Mouse (Mus musculus) lung, embryonic 15.5 days (tissue): Measurements from ENCODE around the gene Tmem143. TPM values are rescaled to one million over a fixed set of nuclear protein-coding genes. Genes with fewer than 3 reads are reported as not detected.
"Not testable (repeated sequence)": the region's sequence is repeated elsewhere in the genome, so short reads cannot be mapped to it uniquely, and the experiment has no call there.

Experiments used
- ATAC-seq: fragments of 200-750 bp; cut with Nextera tagmentation; 2 replicates; pipeline ENCODE4 v1.8.0; 2017; ENCODE audit warnings: moderate number of reproducible peaks, borderline replicate concordance; ENCODE audit not compliant: low FRiP score, low TSS enrichment; ENCODE audit errors: extremely low read depth
- H3K27ac ChIP-seq: fragments of 300-500 bp; sonication (generic); 2 replicates; pipeline ENCODE4 v1.5.1; 2015; ENCODE audit warnings: moderate library complexity, mild to moderate bottlenecking, inconsistent platforms
- H3K27me3 ChIP-seq: fragments of 300-500 bp; sonication (generic); 2 replicates; pipeline ENCODE4 v1.6.1; 2015; ENCODE audit warnings: inconsistent platforms
- H3K36me3 ChIP-seq: fragments of 300-500 bp; sonication (generic); 2 replicates; pipeline ENCODE4 v1.6.1; 2015; ENCODE audit warnings: inconsistent platforms
- H3K4me1 ChIP-seq: fragments of 300-500 bp; sonication (generic); 2 replicates; pipeline ENCODE4 v1.6.1; 2015; ENCODE audit warnings: inconsistent platforms
- H3K4me2 ChIP-seq: fragments of 300-500 bp; sonication (generic); 2 replicates; pipeline ENCODE4 v1.6.1; 2015; ENCODE audit warnings: inconsistent platforms, mild to moderate bottlenecking, moderate library complexity
- H3K4me3 ChIP-seq: fragments of 300-500 bp; sonication (generic); 2 replicates; pipeline ENCODE4 v1.5.1; 2015; ENCODE audit warnings: mild to moderate bottlenecking, inconsistent platforms
- H3K9ac ChIP-seq: fragments of 300-500 bp; sonication (generic); 2 replicates; pipeline ENCODE4 v1.6.1; 2015; ENCODE audit warnings: inconsistent platforms
- H3K9me3 ChIP-seq: fragments of 300-500 bp; sonication (generic); 2 replicates; pipeline ENCODE4 v1.6.1; 2016; ENCODE audit warnings: inconsistent platforms
- WGBS: fragments of 180-500 bp; shearing (Covaris S2); methylation state at CpG from one replicate; pipeline ENCODE4 v1.1.7; 2015; 5-methylcytosine and 5-hydroxymethylcytosine counted together
- polyA plus RNA-seq: library from polyadenylated mRNA; unstranded; fragments of >200 nt; fragmentation: Nextera tagmentation; extraction: Ambion mirVana; gene quantifications from 2 replicates; pipeline ENCODE4 v1.2.1, GENCODE M21; 2015

Tmem143 gene
- polyA plus RNA-seq, 1 experiment from 2014 or later: 5.5 TPM

GRCm38 (mm10) chr7:45928626-45929295 lies 32.0 kb downstream of the Tmem143 start:
- Histone ChIP-seq H3K27ac (no peak overlapping the region), H3K9me3 (no peaks in the 10 kb centered on the region), H3K4me1 (peaks cover 9% of the 10 kb centered on the region), H3K4me2 (no peak overlapping the region), H3K9ac (no peak overlapping the region), H3K4me3 (no peak overlapping the region), H3K36me3 (no peaks in the 10 kb centered on the region), H3K27me3 (peaks cover 12% of the 10 kb centered on the region; the same call in 1 of the 2 replicates)
- 16% methylated on average over 19 of the region's 23 CpGs for WGBS
- no peak for ATAC-seq

GRCm38 (mm10) chr7:45929688-45930087 lies 32.9 kb downstream of the Tmem143 start:
- ATAC-seq: no peak
- Histone ChIP-seq H3K4me2 (no peak overlapping the region), H3K27me3 (peaks cover 12% of the 10 kb centered on the region; the same call in 1 of the 2 replicates), H3K9me3 (no peaks in the 10 kb centered on the region), H3K4me1 (no peaks in the 10 kb centered on the region), H3K27ac (no peak overlapping the region), H3K4me3 (no peak overlapping the region), H3K36me3 (no peaks in the 10 kb centered on the region), H3K9ac (no peak overlapping the region)
- WGBS: 91% methylated on average over 1 of the region's 1 CpGs

- not testable (repeated sequence) for H3K9ac ChIP-seq, H3K27ac ChIP-seq, H3K9me3 ChIP-seq, H3K4me1 ChIP-seq, H3K36me3 ChIP-seq, ATAC-seq, H3K4me3 ChIP-seq, H3K4me2 ChIP-seq, H3K27me3 ChIP-seq
- WGBS: 74% methylated on average over 12 of the region's 12 CpGs
These were observed 37.0 kb downstream of the Tmem143 start for GRCm38 (mm10) chr7:45933766-45934165.

DNA sequence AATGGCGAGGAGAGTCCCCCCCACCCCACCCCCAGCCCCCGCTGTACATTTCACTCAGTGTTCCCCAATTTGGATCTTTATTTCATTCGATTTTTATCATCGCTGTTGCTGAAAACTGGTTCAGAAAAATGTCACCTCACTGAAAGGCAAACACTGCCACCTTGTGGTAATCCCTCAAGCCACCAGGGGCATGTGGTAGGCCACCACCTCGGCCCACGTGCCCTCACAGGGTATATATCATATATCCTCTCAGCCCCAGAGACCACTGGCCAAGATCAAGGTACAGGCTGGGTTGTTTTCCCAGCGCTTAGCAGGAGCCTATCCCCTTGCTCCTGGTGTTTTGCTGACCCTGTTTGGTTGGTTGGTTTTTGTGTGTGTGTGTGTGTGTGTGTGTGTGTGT lies 38.4 kb downstream of the Tmem143 start:
- H3K4me3 ChIP-seq: no peak overlapping the region
- no peak overlapping the region for H3K9ac ChIP-seq
- H3K9me3 ChIP-seq: no peaks in the 10 kb centered on the region
- no peak overlapping the region for H3K4me2 ChIP-seq
- H3K4me1 ChIP-seq: no peaks in the 10 kb centered on the region
- no peak for ATAC-seq
- WGBS: 18% methylated on average over 7 of the region's 7 CpGs
- H3K27me3 ChIP-seq: no peaks in the 10 kb centered on the region
- H3K36me3 ChIP-seq: no peaks in the 10 kb centered on the region
- H3K27ac ChIP-seq: no peak overlapping the region

DNA sequence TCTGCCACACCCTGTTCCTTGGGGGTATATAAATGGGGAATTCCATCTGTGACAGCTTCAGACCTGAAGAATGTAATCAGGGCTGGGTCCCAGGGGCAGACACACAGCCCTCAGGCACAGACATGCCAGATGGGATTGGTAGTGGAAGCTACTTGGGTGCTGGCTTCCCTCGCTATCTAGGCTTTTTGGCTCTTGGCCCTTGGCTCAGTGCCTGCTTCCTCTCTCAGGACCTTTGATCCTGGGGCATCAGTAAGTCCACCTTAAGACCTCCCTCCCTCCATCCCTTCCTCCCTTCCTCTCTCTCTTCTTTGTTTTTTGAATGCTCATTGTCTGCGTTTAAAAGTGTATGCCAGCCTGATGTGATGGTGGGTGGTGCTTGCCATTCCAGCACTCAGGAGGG lies 43.1 kb downstream of the Tmem143 start:
- ATAC-seq: no peak
- Histone ChIP-seq H3K27me3 (no peaks in the 10 kb centered on the region), H3K9me3 (no peaks in the 10 kb centered on the region), H3K36me3 (no peaks in the 10 kb centered on the region), H3K27ac (no peak overlapping the region), H3K4me1 (no peaks in the 10 kb centered on the region), H3K4me2 (no peak overlapping the region), H3K9ac (no peak overlapping the region), H3K4me3 (no peak overlapping the region)
- 32% methylated on average over 2 of the region's 2 CpGs for WGBS

- WGBS: 77% methylated on average over 9 of the region's 9 CpGs
- Histone ChIP-seq H3K27me3 (no peaks in the 10 kb centered on the region), H3K4me3 (no peak overlapping the region), H3K9me3 (no peaks in the 10 kb centered on the region), H3K4me1 (no peaks in the 10 kb centered on the region), H3K9ac (no peak overlapping the region), H3K36me3 (no peaks in the 10 kb centered on the region), H3K27ac (no peak overlapping the region), H3K4me2 (no peak overlapping the region)
- no peak for ATAC-seq
These were observed 45.2 kb downstream of the Tmem143 start for GRCm38 (mm10) chr7:45941986-45942385.

GRCm38 (mm10) chr7:45943280-45943679 lies 46.5 kb downstream of the Tmem143 start:
- H3K9me3 ChIP-seq, H3K4me3 ChIP-seq, H3K27ac ChIP-seq, H3K27me3 ChIP-seq, ATAC-seq, H3K4me2 ChIP-seq, H3K9ac ChIP-seq, H3K4me1 ChIP-seq, H3K36me3 ChIP-seq: not testable (repeated sequence)
- 65% methylated on average over 1 of the region's 1 CpGs for WGBS

- Histone ChIP-seq H3K9ac (no peak overlapping the region), H3K27ac (no peak overlapping the region), H3K4me2 (no peak overlapping the region), H3K4me1 (no peaks in the 10 kb centered on the region), H3K36me3 (no peaks in the 10 kb centered on the region), H3K27me3 (no peaks in the 10 kb centered on the region), H3K4me3 (no peak overlapping the region), H3K9me3 (no peaks in the 10 kb centered on the region)
- no peak for ATAC-seq
- 61% methylated on average over 4 of the region's 4 CpGs for WGBS
These were observed 52.3 kb downstream of the Tmem143 start for GRCm38 (mm10) chr7:45949061-45949460.

GRCm38 (mm10) chr7:45956611-45957010 lies 59.9 kb downstream of the Tmem143 start:
- no peak overlapping the region for H3K27ac ChIP-seq
- H3K4me2 ChIP-seq: no peak overlapping the region
- H3K27me3 ChIP-seq: no peaks in the 10 kb centered on the region
- no peaks in the 10 kb centered on the region for H3K4me1 ChIP-seq
- H3K36me3 ChIP-seq: no peaks in the 10 kb centered on the region
- WGBS: 59% methylated on average over 4 of the region's 4 CpGs
- no peak for ATAC-seq
- no peak overlapping the region for H3K9ac ChIP-seq
- no peak overlapping the region for H3K4me3 ChIP-seq
- H3K9me3 ChIP-seq: no peaks in the 10 kb centered on the region

Other genes starting within 250 kb of the Tmem143 start
- gene Fut2, start 230.5 kb upstream of the Tmem143 start, polyA plus RNA-seq: 0.57 and 0.69 TPM in 2 replicates
- gene Ntn5, start 212.9 kb upstream of the Tmem143 start, polyA plus RNA-seq: 0.52 and 0.69 TPM in 2 replicates
- 0.21 and 0.42 TPM in 2 replicates for gene Sec1, start 202.5 kb upstream of the Tmem143 start, polyA plus RNA-seq
- 2.4 and 4.6 TPM in 2 replicates for gene Car11, start 197.1 kb upstream of the Tmem143 start, polyA plus RNA-seq
- gene Dbp, start 191.9 kb upstream of the Tmem143 start, polyA plus RNA-seq: 2.7 and 3.1 TPM in 2 replicates
- 1,016 and 1,098 TPM in 2 replicates for gene Rpl18, start 181.5 kb upstream of the Tmem143 start, polyA plus RNA-seq
- 26.4 and 26.5 TPM in 2 replicates for gene Sphk2, start 178.9 kb upstream of the Tmem143 start, polyA plus RNA-seq
- gene Fam83e, start 175.7 kb upstream of the Tmem143 start, polyA plus RNA-seq: 1.4 and 1.5 TPM in 2 replicates
- gene Spaca4, start 171.1 kb upstream of the Tmem143 start, polyA plus RNA-seq: not detected in 2 replicates
- gene Lmtk3, start 113.2 kb upstream of the Tmem143 start, polyA plus RNA-seq: 1.1 and 1.4 TPM in 2 replicates
- gene Sult2b1, start 112.3 kb upstream of the Tmem143 start, polyA plus RNA-seq: 6.1 and 7.8 TPM in 2 replicates
- gene Cyth2, start 82.4 kb upstream of the Tmem143 start, polyA plus RNA-seq: 115 and 122 TPM in 2 replicates
- gene Kcnj14, start 72.2 kb upstream of the Tmem143 start, polyA plus RNA-seq: 0.79 and 0.84 TPM in 2 replicates
- 67.8 and 73.6 TPM in 2 replicates for gene Grwd1, start 66.0 kb upstream of the Tmem143 start, polyA plus RNA-seq
- 64.7 and 67.4 TPM in 2 replicates for gene Kdelr1, start 24.2 kb upstream of the Tmem143 start, polyA plus RNA-seq
- gene Grin2d, start 18.6 kb upstream of the Tmem143 start, polyA plus RNA-seq: 0.50 and 0.57 TPM in 2 replicates
- 1.1 and 1.2 TPM in 2 replicates for gene Syngr4, start 227 bp upstream of the Tmem143 start, polyA plus RNA-seq
- 170 and 177 TPM in 2 replicates for gene Emp3, start 24.5 kb downstream of the Tmem143 start, polyA plus RNA-seq
- 6.1 and 6.4 TPM in 2 replicates for gene Ccdc114, start 27.1 kb downstream of the Tmem143 start, polyA plus RNA-seq
- gene Abcc6, start 133.4 kb downstream of the Tmem143 start, polyA plus RNA-seq: 0.62 and 0.65 TPM in 2 replicates
- gene Nomo1, start 136.8 kb downstream of the Tmem143 start, polyA plus RNA-seq: 36.9 and 37.3 TPM in 2 replicates
- gene Kcnj11, start 203.8 kb downstream of the Tmem143 start, polyA plus RNA-seq: 0.30 and 0.52 TPM in 2 replicates